Mouse (Mus musculus): ENCODE measurements around the gene Brsk1. TPM values are rescaled to one million over a fixed set of nuclear protein-coding genes. Genes with fewer than 3 reads are reported as not detected.

Gene Brsk1
- polyA plus RNA-seq, 1 experiment from 2014 or later = 6.1 TPM

DNA sequence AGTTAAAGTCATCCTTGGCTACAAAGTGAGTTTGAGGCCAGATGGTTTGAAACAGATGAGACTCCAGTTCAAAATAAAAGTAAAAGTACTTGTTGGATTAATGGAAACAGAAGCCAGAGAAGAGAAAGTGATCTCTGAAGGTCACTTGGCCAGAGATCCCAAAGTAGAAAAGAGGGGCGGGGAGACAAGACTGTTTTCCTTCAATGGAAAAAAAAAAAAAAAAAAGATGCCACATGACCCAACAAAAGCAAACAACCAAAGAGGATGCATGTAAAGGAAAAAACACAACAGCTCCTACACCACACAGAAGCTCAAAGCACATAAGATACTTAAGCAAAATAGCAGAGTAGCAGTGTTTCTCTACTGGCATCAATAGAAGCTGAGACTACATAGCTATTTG, 34.5 kb upstream of the Brsk1 start:
- 74% methylated on average over 1 of the region's 1 CpGs for WGBS
- peaks cover 17% of the 10 kb centered on the region for H3K36me3 ChIP-seq (ENCODE audit: poor library complexity, severe bottlenecking)
- H3K4me2 ChIP-seq = peak overlapping the region; percentile 98
- no peak overlapping the region for H3K4me3 ChIP-seq
- H3K27me3 ChIP-seq = no peaks in the 10 kb centered on the region
- H3K9ac ChIP-seq = peak overlapping the region; percentile 43; the same call in 1 of the 2 replicates
- no peak for ATAC-seq
- H3K4me1 ChIP-seq = peaks cover 55% of the 10 kb centered on the region
- H3K27ac ChIP-seq = no peak overlapping the region
- no peaks in the 10 kb centered on the region for H3K9me3 ChIP-seq (replicated peaks)

- Histone ChIP-seq H3K27me3 (no peaks in the 10 kb centered on the region), H3K27ac (no peak overlapping the region), H3K9ac (peak overlapping the region; percentile 95), H3K4me3 (peak overlapping the region; percentile 88), H3K4me1 (peaks cover 56% of the 10 kb centered on the region), H3K36me3 (ENCODE audit: poor library complexity, severe bottlenecking) (peaks cover 9% of the 10 kb centered on the region), H3K9me3 (replicated peaks) (no peaks in the 10 kb centered on the region), H3K4me2 (peak overlapping the region; percentile 98)
- ATAC-seq = no peak
- 73% methylated on average over 1 of the region's 1 CpGs for WGBS
Measured at GRCm38 (mm10) chr7:4656818-4657217, 33.6 kb upstream of the Brsk1 start.

- peak overlapping the region; percentile 88 for H3K4me3 ChIP-seq
- H3K4me1 ChIP-seq = peaks cover 53% of the 10 kb centered on the region
- no peaks in the 10 kb centered on the region for H3K9me3 ChIP-seq (replicated peaks)
- H3K36me3 ChIP-seq (ENCODE audit: poor library complexity, severe bottlenecking) = peaks cover 8% of the 10 kb centered on the region
- no peak overlapping the region; the same call in 1 of the 2 replicates for H3K27ac ChIP-seq
- ATAC-seq = no peak
- H3K4me2 ChIP-seq = peak overlapping the region; percentile 98
- no peaks in the 10 kb centered on the region for H3K27me3 ChIP-seq
- WGBS = 59% methylated on average over 9 of the region's 9 CpGs
- peak overlapping the region; percentile 95 for H3K9ac ChIP-seq
Measured at GRCm38 (mm10) chr7:4657521-4658127, 32.8 kb upstream of the Brsk1 start.

DNA sequence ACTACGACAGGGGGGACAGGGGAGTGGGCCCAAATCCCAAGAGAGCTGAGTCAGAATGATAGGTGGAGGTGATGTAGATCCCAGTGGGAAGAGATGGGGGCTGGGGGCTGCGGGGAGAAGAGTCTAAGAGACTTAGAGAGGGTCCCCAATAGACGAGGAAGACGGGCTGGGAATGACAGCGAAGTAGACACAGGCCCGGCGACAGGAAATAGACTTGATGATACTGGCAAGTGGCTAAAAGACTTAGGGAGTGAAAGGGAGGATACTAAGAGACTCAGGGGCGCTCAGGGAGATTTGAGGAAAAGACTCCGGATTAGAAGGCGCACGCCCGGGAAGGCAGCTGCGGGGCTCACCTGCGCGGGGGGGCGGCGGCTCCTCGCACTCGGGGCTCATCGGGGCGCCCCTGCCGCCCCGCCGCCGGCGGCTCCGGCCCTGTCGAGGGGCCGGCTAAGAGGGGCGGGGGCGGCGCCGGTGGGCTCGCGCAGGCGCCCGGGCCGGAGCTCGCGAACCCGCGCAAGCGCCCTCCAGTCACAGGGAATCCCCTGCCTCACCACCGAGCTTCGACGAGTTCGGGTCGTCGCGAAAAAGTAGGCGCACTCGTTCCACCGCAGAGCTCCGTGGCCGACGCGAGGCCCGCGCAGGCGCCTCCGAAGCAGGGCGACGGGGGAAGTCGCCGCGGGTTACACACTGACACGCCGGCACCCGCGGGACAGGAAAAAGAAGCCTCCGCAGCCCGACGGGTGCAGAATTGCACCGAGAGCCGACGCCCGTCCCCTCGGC, 32.1 kb upstream of the Brsk1 start:
- ATAC-seq = peak; percentile 77
- Histone ChIP-seq H3K4me3 (peak overlapping the region; percentile 88), H3K27me3 (no peaks in the 10 kb centered on the region), H3K9me3 (replicated peaks) (no peaks in the 10 kb centered on the region), H3K36me3 (ENCODE audit: poor library complexity, severe bottlenecking) (peaks cover 8% of the 10 kb centered on the region), H3K4me1 (peaks cover 52% of the 10 kb centered on the region), H3K27ac (peak overlapping the region; percentile 97), H3K4me2 (peak overlapping the region; percentile 98), H3K9ac (peak overlapping the region; percentile 95)
- under 1% methylated on average over 59 of the region's 78 CpGs for WGBS

DNA sequence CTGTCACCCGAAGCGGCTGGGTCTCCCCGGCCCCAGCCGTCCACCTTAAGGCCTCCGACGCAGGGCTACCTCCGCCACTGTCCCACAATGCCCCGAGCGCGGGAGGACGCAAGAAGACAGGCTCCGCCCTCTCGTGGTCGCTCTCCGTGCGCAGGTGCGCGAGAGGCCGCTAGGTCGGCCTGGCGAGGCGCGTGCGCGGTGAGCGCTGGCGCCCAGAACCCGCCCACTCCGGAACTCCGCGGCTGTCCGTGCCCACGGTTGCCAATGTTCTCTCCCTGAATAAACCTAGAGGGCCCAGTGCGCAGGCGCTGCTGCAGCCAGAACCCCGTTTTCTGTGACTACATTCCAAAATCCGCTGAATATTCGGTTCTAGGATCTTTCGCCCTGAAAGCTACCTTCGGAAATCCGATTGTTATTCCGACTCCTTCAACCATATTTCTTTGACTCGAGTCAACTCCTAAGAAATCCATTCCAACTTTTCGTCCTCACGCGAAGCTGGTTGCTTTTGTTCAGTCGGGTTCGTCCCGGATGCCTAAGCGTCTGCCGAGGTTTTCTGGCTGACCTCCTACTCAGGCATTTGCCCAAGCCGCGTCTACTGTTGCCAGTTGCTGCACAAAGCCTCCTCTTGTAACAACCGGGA, 31.4 kb upstream of the Brsk1 start, which contains the start of gene Ppp6r1:
Gene Ppp6r1 (minus strand): TSS at position 108 of the 640 bp plus-strand sequence.
- Histone ChIP-seq H3K9me3 (replicated peaks) (no peaks in the 10 kb centered on the region), H3K27me3 (no peaks in the 10 kb centered on the region), H3K9ac (peak within 1 kb of the TSS; percentile 95), H3K36me3 (ENCODE audit: poor library complexity, severe bottlenecking) (peaks cover 14% of the 10 kb centered on the region), H3K4me3 (peak within 1 kb of the TSS; percentile 88), H3K4me2 (peak within 1 kb of the TSS; percentile 98), H3K27ac (peak within 1 kb of the TSS; percentile 97), H3K4me1 (peaks cover 49% of the 10 kb centered on the region)
- under 1% methylated on average over 54 of the region's 54 CpGs for WGBS
- peak; percentile 97 for ATAC-seq

DNA sequence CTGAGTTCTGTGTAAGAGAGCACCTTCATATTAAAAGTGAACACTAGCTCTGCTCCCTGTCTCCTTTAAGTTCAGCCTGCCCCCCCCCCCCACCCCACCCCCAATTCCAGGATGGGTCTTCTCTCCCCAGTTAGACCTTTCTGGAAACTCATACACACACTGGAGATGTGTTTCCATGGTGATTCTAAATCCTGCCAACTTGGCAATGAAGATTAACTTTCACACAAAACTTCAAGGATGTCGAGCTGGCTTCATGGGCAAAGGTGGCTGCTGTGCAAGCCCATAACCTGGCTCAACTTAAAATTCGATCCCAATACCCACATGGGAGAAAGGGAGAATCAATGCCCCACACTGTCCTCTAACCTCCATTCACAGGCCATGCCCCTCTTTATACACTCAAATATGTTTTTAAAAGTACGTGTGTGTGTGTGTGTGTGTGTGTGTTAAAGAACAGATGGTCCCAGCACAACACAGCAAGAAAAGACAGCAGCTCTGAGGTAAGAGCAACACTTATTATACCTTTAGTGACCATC, 30.4 kb upstream of the Brsk1 start:
- Histone ChIP-seq H3K27me3 (no peaks in the 10 kb centered on the region), H3K9ac (peak overlapping the region; percentile 95), H3K36me3 (ENCODE audit: poor library complexity, severe bottlenecking) (peaks cover 23% of the 10 kb centered on the region), H3K4me3 (peak overlapping the region; percentile 88), H3K4me1 (peaks cover 42% of the 10 kb centered on the region), H3K9me3 (replicated peaks) (no peaks in the 10 kb centered on the region), H3K4me2 (peak overlapping the region; percentile 98), H3K27ac (peak overlapping the region; percentile 97)
- 51% methylated on average over 3 of the region's 3 CpGs for WGBS
- ATAC-seq = no peak

- H3K9me3 ChIP-seq (replicated peaks) = no peaks in the 10 kb centered on the region
- H3K27me3 ChIP-seq = no peaks in the 10 kb centered on the region
- H3K27ac ChIP-seq = no peak overlapping the region
- H3K4me1 ChIP-seq = peaks cover 15% of the 10 kb centered on the region
- ATAC-seq = no peak
- H3K9ac ChIP-seq = peak overlapping the region; percentile 30; the same call in 1 of the 2 replicates
- H3K36me3 ChIP-seq (ENCODE audit: poor library complexity, severe bottlenecking) = peaks cover 48% of the 10 kb centered on the region
- H3K4me3 ChIP-seq = no peak overlapping the region
- H3K4me2 ChIP-seq = no peak overlapping the region
- 82% methylated on average over 8 of the region's 8 CpGs for WGBS
Measured at GRCm38 (mm10) chr7:4663179-4663578, 27.2 kb upstream of the Brsk1 start.

DNA sequence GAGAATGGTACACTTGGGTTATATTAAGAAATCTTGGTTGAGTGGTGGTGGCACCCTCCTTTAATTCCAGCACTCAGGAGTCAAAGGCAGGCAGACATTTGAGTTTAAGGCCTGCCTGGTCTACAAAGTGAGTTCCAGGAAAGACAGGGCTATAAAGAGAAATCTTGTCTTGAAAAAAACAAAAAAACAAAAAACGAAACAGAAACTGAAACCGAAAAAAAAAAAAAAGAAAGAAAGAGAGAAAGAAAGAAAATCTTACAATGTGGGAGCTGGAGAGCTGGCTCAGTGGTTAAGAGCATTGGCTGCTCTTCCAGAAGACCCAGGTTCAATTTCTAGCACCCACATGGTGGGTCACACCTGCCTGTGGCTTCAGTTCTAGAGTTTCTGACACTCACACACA, 26.7 kb upstream of the Brsk1 start:
- ATAC-seq = no peak
- peaks cover 54% of the 10 kb centered on the region for H3K36me3 ChIP-seq (ENCODE audit: poor library complexity, severe bottlenecking)
- 91% methylated on average over 2 of the region's 2 CpGs for WGBS

DNA sequence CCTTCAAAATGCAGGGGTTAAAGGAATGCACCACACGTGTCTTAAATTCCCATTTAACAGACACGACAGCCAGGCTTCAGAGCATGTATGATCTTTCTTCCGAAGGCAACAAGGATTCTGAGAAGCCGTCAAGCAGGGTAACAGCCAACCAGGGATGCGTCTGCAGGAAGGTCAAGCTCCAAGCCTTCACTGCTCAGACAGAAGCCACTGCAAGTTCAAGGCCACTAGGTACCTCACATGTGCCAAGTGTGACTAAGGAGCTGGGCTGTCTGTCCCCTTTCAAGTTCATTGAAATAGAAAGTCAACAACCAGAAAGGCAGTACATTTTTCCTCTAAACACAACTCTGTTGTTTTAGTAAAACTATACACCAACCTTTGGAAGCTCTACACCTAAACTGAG, 23.5 kb upstream of the Brsk1 start:
- 96% methylated on average over 5 of the region's 5 CpGs for WGBS
- H3K36me3 ChIP-seq (ENCODE audit: poor library complexity, severe bottlenecking) = peaks cover 80% of the 10 kb centered on the region

More for the DNA sequence above, 26.7 kb upstream of the Brsk1 start:
- H3K27me3 ChIP-seq = no peaks in the 10 kb centered on the region
- no peak overlapping the region for H3K4me2 ChIP-seq
- H3K27ac ChIP-seq = no peak overlapping the region
- H3K9me3 ChIP-seq (replicated peaks) = no peaks in the 10 kb centered on the region
- H3K4me1 ChIP-seq = peaks cover 15% of the 10 kb centered on the region
- no peak overlapping the region for H3K9ac ChIP-seq
- no peak overlapping the region for H3K4me3 ChIP-seq

GRCm38 (mm10) chr7:4668506-4668905, 21.9 kb upstream of the Brsk1 start:
- peaks cover 81% of the 10 kb centered on the region for H3K36me3 ChIP-seq (ENCODE audit: poor library complexity, severe bottlenecking)
- H3K4me1 ChIP-seq = no peaks in the 10 kb centered on the region
- H3K27me3 ChIP-seq = no peaks in the 10 kb centered on the region
- H3K9ac ChIP-seq = no peak overlapping the region
- H3K9me3 ChIP-seq (replicated peaks) = no peaks in the 10 kb centered on the region
- WGBS = 94% methylated on average over 8 of the region's 8 CpGs
- no peak overlapping the region for H3K4me2 ChIP-seq
- ATAC-seq = no peak
- no peak overlapping the region for H3K4me3 ChIP-seq
- no peak overlapping the region for H3K27ac ChIP-seq

More for the DNA sequence above, 23.5 kb upstream of the Brsk1 start:
- H3K9me3 ChIP-seq (replicated peaks) = no peaks in the 10 kb centered on the region
- H3K4me1 ChIP-seq = no peaks in the 10 kb centered on the region
- no peaks in the 10 kb centered on the region for H3K27me3 ChIP-seq
- no peak overlapping the region for H3K9ac ChIP-seq
- no peak overlapping the region for H3K4me2 ChIP-seq
- no peak overlapping the region for H3K4me3 ChIP-seq
- ATAC-seq = no peak
- H3K27ac ChIP-seq = no peak overlapping the region

DNA sequence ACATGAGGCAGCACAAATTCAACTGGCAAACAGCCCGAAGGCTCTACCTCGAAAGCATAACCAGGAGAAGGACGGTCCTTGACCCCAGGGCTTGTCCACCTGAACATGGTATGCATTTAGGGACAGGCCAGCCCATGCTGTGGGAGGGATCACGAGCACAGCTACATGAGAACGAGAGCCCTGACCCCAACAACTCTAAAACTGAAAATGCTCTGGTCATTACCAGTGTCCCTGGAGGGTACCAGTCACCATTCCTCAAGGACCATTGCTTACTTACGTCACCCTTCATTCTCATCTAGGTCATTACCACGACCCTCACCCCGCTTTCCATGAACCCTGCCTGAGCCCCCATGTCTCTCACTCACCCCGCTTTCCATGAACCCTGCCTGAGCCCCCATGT, 21.2 kb upstream of the Brsk1 start:
- Histone ChIP-seq H3K27ac (no peak overlapping the region), H3K9me3 (replicated peaks) (no peaks in the 10 kb centered on the region), H3K4me3 (no peak overlapping the region), H3K9ac (no peak overlapping the region), H3K4me2 (no peak overlapping the region), H3K27me3 (no peaks in the 10 kb centered on the region), H3K4me1 (no peaks in the 10 kb centered on the region), H3K36me3 (ENCODE audit: poor library complexity, severe bottlenecking) (peaks cover 82% of the 10 kb centered on the region)
- WGBS = 95% methylated on average over 9 of the region's 9 CpGs
- no peak for ATAC-seq

Data from forebrain, embryonic 13.5 days (tissue).